Mouse (Mus musculus): Measurements from ENCODE around the gene Zbtb16. TPM values are rescaled to one million over a fixed set of nuclear protein-coding genes. Genes with fewer than 3 reads are reported as not detected.

Gene Zbtb16
- total RNA-seq, 2 experiments from 2014 or later = 85.9 to 92.1 TPM

- no peak for DNase-seq (ENCODE audit: low spot score in 2 of 2)
Measured at GRCm38 (mm10) chr9:48828839-48829238, 7.2 kb downstream of the Zbtb16 start.

GRCm38 (mm10) chr9:48826377-48826889 is 9.6 kb downstream of the Zbtb16 start:
- no peak for DNase-seq (ENCODE audit: low spot score in 2 of 2)

GRCm38 (mm10) chr9:48824533-48825130 is 11.4 kb downstream of the Zbtb16 start:
- no peak for DNase-seq (ENCODE audit: low spot score in 2 of 2)

DNA sequence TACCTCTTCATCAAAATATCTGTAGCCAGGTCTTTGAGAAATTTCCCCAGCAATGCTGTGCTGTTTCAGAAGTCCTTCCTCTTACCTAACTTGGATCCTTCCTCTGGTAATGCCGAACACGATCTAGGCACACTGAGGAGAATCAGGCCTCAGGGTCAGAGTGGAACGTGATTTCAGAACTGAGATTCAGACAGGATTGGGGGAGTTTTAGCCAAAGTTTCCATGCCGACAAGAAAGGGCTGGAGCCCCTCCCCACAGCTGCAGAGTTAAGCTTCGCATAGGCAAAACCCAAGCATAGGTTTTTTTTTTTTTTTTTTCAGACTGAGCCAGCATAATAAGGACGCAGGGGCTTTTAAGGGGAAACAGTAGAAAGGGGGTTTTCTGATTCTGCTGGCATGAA is 12.2 kb downstream of the Zbtb16 start:
- DNase-seq (ENCODE audit: low spot score in 2 of 2) = no peak

DNA sequence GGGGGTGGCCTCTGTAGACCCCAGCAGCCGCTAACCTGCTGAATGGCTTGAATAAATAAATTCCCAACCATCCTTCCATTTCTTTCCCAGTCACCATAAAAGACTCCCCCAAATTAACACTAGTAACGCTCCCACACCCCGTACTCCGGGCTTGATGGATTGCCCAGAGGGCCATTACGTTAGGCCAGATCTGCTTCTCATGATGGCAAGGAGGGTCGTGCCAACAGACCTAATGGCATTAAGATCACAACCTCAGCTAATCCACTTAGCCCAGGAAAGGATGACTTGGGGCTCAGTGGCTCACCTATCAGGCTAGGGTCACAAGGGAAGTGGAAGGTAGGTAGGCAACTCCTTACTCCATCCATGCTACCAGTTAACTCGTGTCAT is 12.7 kb downstream of the Zbtb16 start:
- no peak for DNase-seq (ENCODE audit: low spot score in 2 of 2)

GRCm38 (mm10) chr9:48822586-48823318 is 13.3 kb downstream of the Zbtb16 start:
- DNase-seq (ENCODE audit: low spot score in 2 of 2) = no peak

GRCm38 (mm10) chr9:48821916-48822585 is 14.0 kb downstream of the Zbtb16 start:
- DNase-seq (ENCODE audit: low spot score in 2 of 2) = no peak

GRCm38 (mm10) chr9:48821431-48821830 is 14.6 kb downstream of the Zbtb16 start:
- DNase-seq (ENCODE audit: low spot score in 2 of 2) = no peak

GRCm38 (mm10) chr9:48820791-48821190 is 15.2 kb downstream of the Zbtb16 start:
- DNase-seq (ENCODE audit: low spot score in 2 of 2) = no peak

DNA sequence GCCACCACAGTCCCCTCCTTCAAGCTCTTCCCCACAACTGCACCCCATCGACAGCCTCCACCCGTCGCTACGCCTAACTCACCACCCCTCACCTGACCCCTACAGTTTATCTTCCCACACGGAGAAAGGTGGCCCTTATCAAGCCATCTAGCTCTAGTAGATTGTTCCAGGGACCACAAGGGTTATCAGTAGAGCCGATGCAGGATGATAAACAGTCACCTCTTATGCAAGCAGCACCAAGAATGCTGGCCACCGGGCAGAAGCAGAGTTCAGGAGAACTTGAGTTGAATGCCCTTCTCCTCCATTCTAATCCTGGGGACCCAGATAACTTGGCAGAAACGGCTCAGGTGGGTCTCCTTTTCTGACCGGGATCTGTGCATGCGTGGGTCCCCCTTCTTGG is 16.3 kb downstream of the Zbtb16 start:
- DNase-seq (ENCODE audit: low spot score in 2 of 2) = no peak

- DNase-seq (ENCODE audit: low spot score in 2 of 2) = no peak
Measured at GRCm38 (mm10) chr9:48819137-48819536, 16.9 kb downstream of the Zbtb16 start.

- no peak for DNase-seq (ENCODE audit: low spot score in 2 of 2)
Measured at GRCm38 (mm10) chr9:48817907-48818306, 18.1 kb downstream of the Zbtb16 start.

GRCm38 (mm10) chr9:48817399-48817793 is 18.6 kb downstream of the Zbtb16 start:
- DNase-seq (ENCODE audit: low spot score in 2 of 2) = no peak

DNA sequence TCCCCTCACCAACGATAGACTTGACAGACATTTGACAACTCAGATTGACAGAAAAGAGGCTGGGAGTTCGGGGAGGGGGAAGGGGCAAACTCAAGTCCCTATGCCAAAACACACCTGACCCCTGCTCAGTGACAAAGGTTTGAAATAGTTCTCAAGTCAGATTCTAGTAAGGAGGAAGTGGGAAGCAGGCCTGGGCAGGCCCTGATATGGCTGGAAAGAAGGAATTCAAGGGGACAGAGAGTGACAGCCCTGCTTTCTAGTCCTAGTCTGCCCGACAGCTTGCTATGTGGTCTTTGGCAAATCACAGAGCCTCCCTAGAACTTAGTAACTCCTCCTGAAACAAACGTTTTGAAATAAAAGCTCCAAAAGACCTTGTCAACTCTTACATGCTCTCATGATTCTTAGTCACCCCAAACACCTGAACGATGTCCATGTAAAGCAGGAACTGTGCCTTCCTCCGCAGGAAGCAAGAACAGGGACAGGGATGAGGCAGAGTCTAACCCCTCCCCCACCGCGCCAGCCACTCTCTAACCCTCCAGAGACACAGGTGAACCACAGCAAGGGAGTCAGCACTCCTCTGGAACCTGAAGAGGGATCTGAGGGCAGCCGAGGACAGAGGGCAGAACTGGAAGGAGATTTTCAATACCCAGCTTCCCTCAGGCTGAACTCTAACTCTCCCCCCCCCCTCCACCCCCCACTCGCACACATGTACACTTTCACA is 19.2 kb downstream of the Zbtb16 start:
- DNase-seq (ENCODE audit: low spot score in 2 of 2) = no peak

GRCm38 (mm10) chr9:48816157-48816556 is 19.9 kb downstream of the Zbtb16 start:
- DNase-seq (ENCODE audit: low spot score in 2 of 2) = no peak

DNA sequence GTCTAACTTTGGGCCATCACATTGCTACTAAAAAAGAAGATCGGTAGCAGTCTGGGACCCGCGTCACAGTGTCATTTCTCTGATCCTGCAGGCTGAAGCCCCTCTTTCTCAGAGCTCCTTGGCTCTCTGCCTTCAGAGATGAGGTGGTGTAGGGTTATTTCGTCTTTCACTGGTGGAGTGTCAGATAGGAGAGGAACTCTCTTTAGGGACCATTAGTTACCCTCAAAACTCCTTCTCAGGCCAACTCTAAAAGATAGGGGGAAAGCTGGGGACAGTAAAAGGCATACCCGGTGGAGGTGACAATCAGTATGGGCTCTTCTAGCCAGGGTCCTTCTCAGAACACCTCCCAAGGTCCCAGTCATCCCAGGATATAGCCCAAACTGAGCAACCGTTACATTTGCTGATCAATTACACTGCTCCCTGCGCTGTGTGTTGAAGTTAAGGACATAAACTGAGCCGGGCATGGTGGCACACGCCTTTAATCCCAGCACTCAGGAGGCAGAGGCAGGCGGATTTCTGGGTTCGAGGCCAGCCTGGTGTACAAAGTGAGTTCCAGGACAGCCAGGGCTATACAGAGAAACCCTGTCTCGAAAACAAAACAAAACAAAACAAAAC is 21.0 kb downstream of the Zbtb16 start:
- DNase-seq (ENCODE audit: low spot score in 2 of 2) = no peak

DNA sequence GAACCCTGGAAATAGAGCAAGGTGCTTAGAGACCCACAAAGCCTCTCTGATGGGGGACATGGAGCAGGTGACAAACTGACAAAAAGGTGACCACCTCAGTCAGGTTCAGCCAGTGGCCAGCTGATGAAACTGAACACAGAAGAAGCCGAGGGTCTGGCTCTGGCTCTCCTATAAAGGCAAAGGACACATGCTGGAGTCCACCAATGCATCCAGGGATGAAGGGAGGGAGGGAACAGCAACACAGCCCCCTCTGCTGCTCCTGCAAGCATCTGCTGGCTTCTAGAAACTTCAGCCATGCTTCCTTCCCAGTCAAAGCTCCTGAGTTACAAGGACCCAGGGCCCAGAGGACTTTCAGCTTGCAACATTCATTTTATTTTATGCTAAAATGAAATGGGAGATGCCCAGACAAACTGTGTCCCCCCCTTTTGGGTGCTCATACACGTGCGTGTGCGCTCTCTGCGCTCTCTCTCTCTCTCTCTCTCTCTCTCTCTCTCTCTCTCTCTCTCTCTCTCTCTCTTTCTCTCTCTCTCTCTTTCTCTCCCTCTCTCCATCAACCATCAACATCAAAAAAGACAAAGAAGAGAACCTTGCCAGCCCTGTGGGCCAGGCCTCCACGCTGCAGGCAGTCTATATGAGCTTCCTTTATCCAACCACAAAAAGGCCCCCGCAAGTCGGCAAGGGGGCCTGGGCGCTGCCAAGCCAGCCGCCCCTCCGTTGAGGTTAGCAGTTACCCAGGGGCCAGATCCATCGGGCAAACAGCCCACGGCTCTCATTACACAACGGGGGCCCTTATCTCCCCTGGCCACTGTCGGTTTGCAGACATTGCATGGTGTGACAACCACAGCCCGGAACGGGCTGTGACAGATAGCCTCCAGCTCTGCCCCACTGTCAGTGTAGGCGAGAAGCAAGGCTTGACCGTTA is 21.8 kb downstream of the Zbtb16 start:
- DNase-seq (ENCODE audit: low spot score in 2 of 2) = no peak

GRCm38 (mm10) chr9:48812352-48812751 is 23.7 kb downstream of the Zbtb16 start:
- no peak for DNase-seq (ENCODE audit: low spot score in 2 of 2)

DNA sequence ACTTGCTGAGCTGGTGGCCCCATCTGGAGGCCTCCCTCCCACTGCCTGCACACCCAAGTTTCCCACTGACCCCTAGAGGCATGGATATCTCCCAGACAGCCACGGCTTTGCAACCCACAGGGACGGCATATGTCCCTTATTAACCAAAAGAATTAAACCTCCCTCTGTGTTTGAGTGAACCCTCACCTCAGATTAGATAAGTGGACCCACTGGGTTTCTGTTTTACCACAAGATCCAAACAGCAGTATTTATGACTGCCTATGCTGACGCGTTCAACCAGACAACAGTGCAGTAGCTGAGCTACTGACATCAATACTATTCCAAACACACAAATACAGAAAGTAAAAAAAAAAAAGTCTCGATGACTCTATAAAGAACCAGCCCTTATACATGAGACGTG is 29.4 kb downstream of the Zbtb16 start:
- no peak for DNase-seq (ENCODE audit: low spot score in 2 of 2)

DNA sequence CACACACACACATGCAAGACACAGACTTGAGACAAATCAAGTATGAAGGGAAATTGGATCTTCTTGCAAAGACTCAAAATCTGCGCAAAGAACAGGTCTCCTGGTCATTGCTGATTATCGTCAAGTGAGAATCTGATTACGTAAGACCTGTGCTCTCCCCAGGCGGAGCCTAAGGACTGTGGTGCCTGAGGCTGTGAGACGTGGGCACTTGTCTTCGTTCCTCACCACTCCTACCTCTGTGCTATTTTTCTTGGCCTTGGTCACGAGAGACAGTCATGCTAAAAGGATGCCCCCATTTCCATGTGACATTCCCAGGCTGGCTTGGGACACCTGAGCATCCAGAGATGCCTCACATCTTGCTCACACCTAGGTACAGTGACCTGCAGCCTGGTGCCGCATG is 30.2 kb downstream of the Zbtb16 start:
- no peak for DNase-seq (ENCODE audit: low spot score in 2 of 2)
